ENCODE assay signal across 17 mouse cellular contexts in the genomic region with DNA sequence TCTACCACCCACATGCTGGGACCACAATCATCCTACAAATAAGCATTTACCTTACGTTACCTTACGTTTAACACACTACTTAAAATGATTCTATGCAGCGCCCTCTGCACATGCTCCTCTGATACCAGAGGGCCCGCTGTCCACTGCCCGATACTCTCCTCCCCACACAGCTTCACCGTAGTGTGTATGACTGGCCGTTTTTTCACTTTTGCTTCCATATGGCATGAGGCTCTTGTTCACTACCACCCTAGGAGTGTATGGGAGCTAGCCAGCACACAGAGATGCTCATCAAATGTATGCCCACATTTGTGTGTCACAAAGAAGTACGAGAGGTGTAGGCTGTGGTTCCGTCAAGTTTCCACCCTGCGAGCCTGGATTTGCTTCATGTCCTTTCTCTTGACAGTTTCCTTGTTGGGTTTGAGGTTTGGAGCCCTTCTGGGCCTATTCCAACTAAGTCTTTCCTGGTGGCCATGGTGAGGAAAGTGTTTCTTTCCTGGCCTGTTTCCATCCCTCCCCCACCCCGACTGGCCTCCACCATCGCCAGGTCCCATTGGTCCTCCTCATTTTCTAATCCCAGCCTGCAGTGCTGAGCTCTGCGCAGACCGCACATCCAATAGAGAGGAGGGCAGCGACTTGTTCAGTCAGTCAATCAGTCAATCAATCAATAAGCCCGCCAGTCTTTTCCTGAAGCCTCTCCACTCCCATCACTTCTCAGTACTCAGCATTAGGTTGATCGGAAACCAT. TPM values are rescaled to one million over a fixed set of nuclear protein-coding genes. Genes with fewer than 3 reads are reported as not detected.
DNase-seq lines count a peak whose midpoint lies in the region; ATAC-seq and TF ChIP-seq lines count a peak whose summit lies in the region.
"Had no signal": no experiment of that assay in that cellular context is flagged by ENCODE, and none has a peak within 500 bp of the region (broad histone marks: within the 10 kb centered on the region; RNA-seq: fewer than 3 reads in every experiment).

No protein-coding gene starts in this region.

- H3K36me3 ChIP-seq in kidney, adult 2 months (ENCODE audit: control insufficient read depth, insufficient read depth, low read length): no peaks in the 10 kb centered on the region
- H3K36me3 ChIP-seq in kidney, embryonic 16.5 days (ENCODE audit: insufficient read depth, low read length): no peaks in the 10 kb centered on the region
- peaks cover 0 to 27% of the 10 kb centered on the region in 2 experiments for H3K36me3 ChIP-seq in CH12.LX (replicated peaks in 1 of 2; ENCODE audit: control insufficient read depth in 1 of 2, insufficient read depth in 1 of 2, low read length in 1 of 2)
- H3K36me3 ChIP-seq: limb, embryonic 15.5 days had no signal

- no peak overlapping the region for H3K4me3 ChIP-seq in gastrocnemius, adult 2 months
- H3K4me3 ChIP-seq in kidney, adult 2 months (ENCODE audit: insufficient read depth, low read depth, low read length): no peak overlapping the region
- no peak overlapping the region for H3K4me3 ChIP-seq in kidney, embryonic 16.5 days (ENCODE audit: low read length)
- H3K4me3 ChIP-seq in CH12.LX (replicated peaks in 1 of 3; ENCODE audit: low read depth in 2 of 3, low read length in 2 of 3, poor library complexity in 1 of 3): no peak overlapping the region
- H3K4me3 ChIP-seq in brown adipose tissue, adult 24 weeks (ENCODE audit: insufficient read depth, low read depth, low read length): no peak overlapping the region
- H3K4me3 ChIP-seq: heart, embryonic 13.5 days; limb, embryonic 15.5 days had no signal

- no peak for DNase-seq in gastrocnemius, adult 2 months
- DNase-seq in gastrocnemius, postnatal 25 days: no peak
- DNase-seq in kidney, adult 2 months: peak; percentile 34
- no peak for DNase-seq in CH12.LX (ENCODE audit: extremely low read depth)
- no peak for DNase-seq in T-cell, adult 2 months (ENCODE audit: low spot score)
- DNase-seq: adrenal gland, adult 2 months; embryo, embryonic 11 days; heart, postnatal 36 days; layer of hippocampus, postnatal 36 days; lung, postnatal 10 days; right cerebral cortex, postnatal 4 days had no signal

- TF ChIP-seq CTCF in gastrocnemius, adult 2 months (IDR thresholded peaks at IDR 0.05): no peak
- no peak for TF ChIP-seq CTCF in kidney, adult 2 months (conservative IDR thresholded peaks at IDR 0.05; ENCODE audit: insufficient read depth, insufficient read length, low read depth, low read length)
- no peak for TF ChIP-seq CTCF in CH12.LX (conservative IDR thresholded peaks at IDR 0.05 in 1 of 2, IDR thresholded peaks at IDR 0.05 in 1 of 2; ENCODE audit: low read depth in 2 of 2, low read length in 2 of 2)

- no peaks in the 10 kb centered on the region for H3K27me3 ChIP-seq in kidney, adult 2 months (replicated peaks; ENCODE audit: control insufficient read depth, insufficient read depth, low read length)
- no peaks in the 10 kb centered on the region for H3K27me3 ChIP-seq in kidney, embryonic 16.5 days (ENCODE audit: insufficient read depth, low read length)
- H3K27me3 ChIP-seq in CH12.LX (replicated peaks): no peaks in the 10 kb centered on the region
- H3K27me3 ChIP-seq: heart, embryonic 13.5 days; limb, embryonic 15.5 days had no signal

- TF ChIP-seq POLR2A in kidney, adult 2 months (IDR thresholded peaks at IDR 0.05; ENCODE audit: low read depth, low read length): no peak
- no peak for TF ChIP-seq POLR2A in CH12.LX (IDR thresholded peaks at IDR 0.05; ENCODE audit: low read depth, low read length)

- TF ChIP-seq EP300 in CH12.LX (IDR thresholded peaks at IDR 0.05; ENCODE audit: low read length): no peak

- TF ChIP-seq RAD21 in CH12.LX (IDR thresholded peaks at IDR 0.05; ENCODE audit: low read depth, low read length): no peak

- H3K4me1 ChIP-seq in kidney, adult 2 months (ENCODE audit: control insufficient read depth, insufficient read depth, low read length): peaks cover 40% of the 10 kb centered on the region
- H3K4me1 ChIP-seq in kidney, embryonic 16.5 days (ENCODE audit: insufficient read depth, low read length): peaks cover 50% of the 10 kb centered on the region
- H3K4me1 ChIP-seq in CH12.LX (ENCODE audit: control insufficient read depth in 1 of 2, insufficient read depth in 2 of 2): peaks cover 48 to 96% of the 10 kb centered on the region in 2 experiments
- H3K4me1 ChIP-seq in brown adipose tissue, adult 24 weeks (ENCODE audit: control insufficient read depth, insufficient read depth, insufficient read length, low read length): peaks cover 65% of the 10 kb centered on the region

- whole genome bisulfite sequencing in kidney, adult 2 months: 92% methylated on average over 17 of the region's 17 CpGs
- WGBS in kidney, embryonic 16.5 days: 89% methylated on average over 17 of the region's 17 CpGs

- no peaks in the 10 kb centered on the region for H3K9me3 ChIP-seq in kidney, embryonic 16.5 days (ENCODE audit: low read length)
- no peaks in the 10 kb centered on the region for H3K9me3 ChIP-seq in CH12.LX (replicated peaks; ENCODE audit: low read length)
- H3K9me3 ChIP-seq: heart, embryonic 13.5 days; limb, embryonic 15.5 days had no signal

- intact Hi-C loops in gastrocnemius, adult 2 months (cut with DNase I): loop anchor here (5.0 kb wide), 1 partner anchor 35 kb away; no protein-coding TSS in a partner anchor

- H3K27ac ChIP-seq in gastrocnemius, adult 2 months: peak overlapping the region; percentile 84; the same call in 1 of the 2 replicates
- H3K27ac ChIP-seq in kidney, adult 2 months (ENCODE audit: insufficient read depth, low read depth, low read length): no peak overlapping the region
- H3K27ac ChIP-seq in kidney, embryonic 16.5 days (ENCODE audit: low read length): no peak overlapping the region
- peak overlapping the region; percentile 88; the same call in 1 of the 2 replicates for H3K27ac ChIP-seq in CH12.LX (ENCODE audit: insufficient read depth, low read depth)
- peak overlapping the region; percentile 35 for H3K27ac ChIP-seq in brown adipose tissue, adult 24 weeks (replicated peaks; ENCODE audit: low read depth, low read length)
- H3K27ac ChIP-seq: heart, embryonic 13.5 days; limb, embryonic 15.5 days; stomach, postnatal 0 days had no signal

- peaks cover 29% of the 10 kb centered on the region for H3K79me2 ChIP-seq in CH12.LX (replicated peaks; ENCODE audit: control insufficient read depth, extremely low read depth, insufficient read depth, poor library complexity, severe bottlenecking)

- no peak overlapping the region for H3K4me2 ChIP-seq in kidney, embryonic 16.5 days (replicated peaks; ENCODE audit: low read depth, low read length)
- peak overlapping the region; percentile 86; the same call in 1 of the 2 replicates for H3K4me2 ChIP-seq in CH12.LX (ENCODE audit: insufficient read depth, low read depth, poor library complexity, severe bottlenecking)
- H3K4me2 ChIP-seq: heart, embryonic 13.5 days; limb, embryonic 15.5 days had no signal

- no peak for ATAC-seq in kidney, embryonic 16.5 days (ENCODE audit: low FRiP score, low TSS enrichment)
- ATAC-seq: forebrain, embryonic 16.5 days had no signal

- dilution Hi-C loops in CH12.LX (cut with MboI; ENCODE audit: extremely low pct_ligation_motif_present, extremely low pct_unique_long_range_greater_than_20kb, low sequenced_read_pairs): no loop called here

- in situ Hi-C loops in CH12.LX (cut with MboI; ENCODE audit: low pct_ligation_motif_present, low pct_unique_long_range_greater_than_20kb, low sequenced_read_pairs): no loop called here

- H3K9ac ChIP-seq in kidney, embryonic 16.5 days (replicated peaks; ENCODE audit: low read length): no peak overlapping the region
- no peak overlapping the region for H3K9ac ChIP-seq in CH12.LX (ENCODE audit: insufficient read depth, low read depth)
- H3K9ac ChIP-seq: heart, embryonic 13.5 days; limb, embryonic 15.5 days had no signal

TF ChIP-seq in CH12.LX, 34 proteins besides CTCF, POLR2A, EP300 and RAD21 (continues in another document):
- TF ChIP-seq ETS1 (conservative IDR thresholded peaks at IDR 0.05; ENCODE audit: low read depth, low read length): no peak
- TF ChIP-seq MEF2A (IDR thresholded peaks at IDR 0.05; ENCODE audit: borderline replicate concordance, low read depth, low read length): no peak
- no peak for TF ChIP-seq MXI1 (IDR thresholded peaks at IDR 0.05; ENCODE audit: low read depth, low read length)
- no peak for TF ChIP-seq GABPA (IDR thresholded peaks at IDR 0.05; ENCODE audit: insufficient replicate concordance, low read depth, low read length)
- no peak for TF ChIP-seq POLR2AphosphoS2 (IDR thresholded peaks at IDR 0.05; ENCODE audit: low read depth, low read length)
- TF ChIP-seq CHD1 (IDR thresholded peaks at IDR 0.05; ENCODE audit: low read depth, low read length): no peak
- no peak for TF ChIP-seq RCOR1 (conservative IDR thresholded peaks at IDR 0.05; ENCODE audit: low read depth, low read length)
- no peak for TF ChIP-seq SIN3A (IDR thresholded peaks at IDR 0.05; ENCODE audit: low read length)
- TF ChIP-seq E2F4 (IDR thresholded peaks at IDR 0.05; ENCODE audit: insufficient replicate concordance, low read depth, low read length): no peak
- TF ChIP-seq PAX5 (IDR thresholded peaks at IDR 0.05; ENCODE audit: low read length): no peak
- TF ChIP-seq USF2 (conservative IDR thresholded peaks at IDR 0.05; ENCODE audit: low read depth, low read length): no peak
- no peak for TF ChIP-seq BHLHE40 (IDR thresholded peaks at IDR 0.05; ENCODE audit: low read depth, low read length)
- TF ChIP-seq ZMIZ1 (IDR thresholded peaks at IDR 0.05; ENCODE audit: low read depth, low read length): no peak
- no peak for TF ChIP-seq ZNF384 (IDR thresholded peaks at IDR 0.05; ENCODE audit: low read depth, low read length)

RNA-seq across cellular contexts. Expression of a gene that starts 37.6 kb away (rescaled TPM):
- total RNA-seq in gastrocnemius, adult 2 months (2021): 10 to 100 TPM; 21.5 to 37.5 TPM
- total RNA-seq in gastrocnemius, postnatal 25 days (2021): 10 to 100 TPM; 20.8 to 27.9 TPM
- polyA plus RNA-seq in kidney, adult 2 months (2012; rRNA removed): 22.6 and 26.4 TPM in 2 replicates
- polyA plus RNA-seq in kidney, embryonic 16.5 days (2015; fragmentation: Nextera tagmentation; extraction: Ambion mirVana): 22.6 and 24.7 TPM in 2 replicates
- total RNA-seq in CH12.LX (2012; rRNA removed) (16.2 and 16.3 TPM in 2 replicates), CH12.LX (2014; rRNA removed) (6.1 and 7.6 TPM in 2 replicates)
- 12.1 and 14.4 TPM in 2 replicates for polyA plus RNA-seq in CH12.LX (2012; ENCODE audit: insufficient read length, low read depth)
- 6.4 and 7.7 TPM in 2 replicates for polyA plus RNA-seq in brown adipose tissue, adult 24 weeks (2012; ENCODE audit: insufficient read depth, insufficient read length, missing spikeins)

RNA-seq across cellular contexts. Expression of a gene that starts 52.9 kb away (rescaled TPM):
- 100 to 1,000 TPM; 236 to 647 TPM for total RNA-seq in gastrocnemius, adult 2 months (2021)
- 100 to 1,000 TPM; 102 to 256 TPM for total RNA-seq in gastrocnemius, postnatal 25 days (2021)
- 651 and 688 TPM in 2 replicates for polyA plus RNA-seq in kidney, adult 2 months (2012; rRNA removed)
- polyA plus RNA-seq in kidney, embryonic 16.5 days (2015; fragmentation: Nextera tagmentation; extraction: Ambion mirVana): 782 and 850 TPM in 2 replicates
- 71.1 and 96.4 TPM in 2 replicates for total RNA-seq in CH12.LX (2012; rRNA removed)
- total RNA-seq in CH12.LX (2014; rRNA removed): 20.8 and 21.5 TPM in 2 replicates
- 13.6 and 21.1 TPM in 2 replicates for polyA plus RNA-seq in CH12.LX (2012; ENCODE audit: insufficient read length, low read depth)
- polyA plus RNA-seq in brown adipose tissue, adult 24 weeks (2012; ENCODE audit: insufficient read depth, insufficient read length, missing spikeins): 310 and 421 TPM in 2 replicates

Comparison
In these comparisons a context has a peak if more than half of its experiments do, and no peak if none do; other contexts are left out.
1. H3K27ac ChIP-seq: peak in gastrocnemius, adult 2 months (single experiment), CH12.LX (single experiment) and brown adipose tissue, adult 24 weeks (single experiment); none in kidney, adult 2 months (single experiment) and kidney, embryonic 16.5 days (single experiment).
2. RNA of a gene that starts 52.9 kb away (polyA plus RNA-seq): 782 to 850 TPM in kidney, embryonic 16.5 days, 651 to 688 TPM in kidney, adult 2 months and 310 to 421 TPM in brown adipose tissue, adult 24 weeks; 13.6 to 21.1 TPM in CH12.LX; every median in the first group is over 10 times any median in the second.